18 mouse cellular contexts compared by ENCODE assay signal in the genomic region with DNA sequence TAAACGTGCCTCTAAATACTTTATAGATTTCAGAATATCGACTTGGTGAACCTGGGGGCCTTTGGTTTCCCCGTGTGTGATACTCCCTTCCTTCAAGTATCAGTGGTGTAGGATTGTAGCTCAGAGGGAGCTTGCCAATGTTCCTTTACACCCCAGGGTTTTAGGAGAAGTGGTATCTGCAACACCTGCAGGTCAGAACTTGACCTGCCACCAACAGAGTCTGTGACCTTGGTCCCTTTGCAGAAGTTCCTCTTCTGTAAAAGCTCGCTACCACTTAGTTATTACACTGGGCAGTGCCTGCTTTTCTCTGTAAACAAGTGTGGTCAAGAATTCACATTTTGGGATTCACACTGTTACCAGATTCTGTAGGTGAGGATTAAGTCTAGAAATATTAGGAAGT. TPM values are rescaled to one million over a fixed set of nuclear protein-coding genes. Genes with fewer than 3 reads are reported as not detected.
DNase-seq lines count a peak whose midpoint lies in the region; ATAC-seq and TF ChIP-seq lines count a peak whose summit lies in the region.
"Had no signal": no experiment of that assay in that cellular context is flagged by ENCODE, and none has a peak within 500 bp of the region (broad histone marks: within the 10 kb centered on the region; RNA-seq: fewer than 3 reads in every experiment).

No protein-coding gene starts in this region.

- WGBS in heart, embryonic 15.5 days: 84% methylated on average over 4 of the region's 4 CpGs
- WGBS in lung, postnatal 0 days: 84% methylated on average over 4 of the region's 4 CpGs
- 72% methylated on average over 4 of the region's 4 CpGs for WGBS in liver, embryonic 15.5 days (ENCODE audit: insufficient replicate concordance)
- WGBS in hindbrain, embryonic 13.5 days: 90% methylated on average over 4 of the region's 4 CpGs
- WGBS in midbrain, embryonic 10.5 days: 93% methylated on average over 4 of the region's 4 CpGs

- no peak for TF ChIP-seq CTCF in lung, postnatal 0 days (IDR thresholded peaks at IDR 0.05)

- peaks cover 60% of the 10 kb centered on the region for H3K36me3 ChIP-seq in heart, embryonic 15.5 days
- peaks cover 25% of the 10 kb centered on the region; the same call in 1 of the 2 replicates for H3K36me3 ChIP-seq in lung, postnatal 0 days (ENCODE audit: insufficient read depth, low read length)
- H3K36me3 ChIP-seq in liver, embryonic 15.5 days (replicated peaks): peaks cover 76% of the 10 kb centered on the region
- peaks cover 65% of the 10 kb centered on the region for H3K36me3 ChIP-seq in hindbrain, embryonic 13.5 days
- H3K36me3 ChIP-seq in midbrain, embryonic 10.5 days: peaks cover 91% of the 10 kb centered on the region

- no peak for DNase-seq in heart, adult 8-10 months (ENCODE audit: low spot score)
- DNase-seq in lung, postnatal 0 days (ENCODE audit: low spot score): no peak
- no peak for DNase-seq in lung, adult 18-20 months
- no peak for DNase-seq in spleen, postnatal 4 days (ENCODE audit: low spot score in 2 of 2)
- no peak for DNase-seq in midbrain, embryonic 10.5 days (ENCODE audit: low spot score)
- DNase-seq: adrenal gland, postnatal 10 days; cerebellum, adult 9-11 months; layer of hippocampus, postnatal 36 days; lung, postnatal 14 days; midbrain, embryonic 14.5 days; right cerebral cortex, postnatal 4 days had no signal

- no peak for ATAC-seq in heart, embryonic 15.5 days (replicated peaks; ENCODE audit: insufficient number of reproducible peaks, insufficient read depth, low FRiP score, low read depth)
- no peak for ATAC-seq in lung, postnatal 0 days
- no peak for ATAC-seq in liver, embryonic 15.5 days (ENCODE audit: insufficient read depth)
- ATAC-seq in hindbrain, embryonic 13.5 days (ENCODE audit: low FRiP score): no peak

- H3K4me1 ChIP-seq in heart, embryonic 15.5 days (replicated peaks): peaks cover 38% of the 10 kb centered on the region
- H3K4me1 ChIP-seq in lung, postnatal 0 days (ENCODE audit: insufficient read depth, low read depth, low read length): peaks cover 9% of the 10 kb centered on the region; the same call in 1 of the 2 replicates
- peaks cover 34% of the 10 kb centered on the region for H3K4me1 ChIP-seq in liver, embryonic 15.5 days (replicated peaks)
- H3K4me1 ChIP-seq in hindbrain, embryonic 13.5 days (replicated peaks): no peaks in the 10 kb centered on the region
- H3K4me1 ChIP-seq in midbrain, embryonic 10.5 days: no peaks in the 10 kb centered on the region
- H3K4me1 ChIP-seq: hindbrain, embryonic 12.5 days; neural tube, embryonic 12.5 days had no signal

- no peak overlapping the region for H3K4me2 ChIP-seq in heart, embryonic 15.5 days
- no peak overlapping the region for H3K4me2 ChIP-seq in lung, postnatal 0 days (replicated peaks; ENCODE audit: low read depth, low read length)
- 0 out of 2 replicates have a peak overlapping the region, but pooled peaks have one; percentile 13 for H3K4me2 ChIP-seq in liver, embryonic 15.5 days
- no peak overlapping the region for H3K4me2 ChIP-seq in hindbrain, embryonic 13.5 days
- H3K4me2 ChIP-seq: hindbrain, embryonic 12.5 days; neural tube, embryonic 12.5 days had no signal

- H3K27ac ChIP-seq in heart, embryonic 15.5 days: peak overlapping the region; percentile 74
- H3K27ac ChIP-seq in lung, postnatal 0 days (ENCODE audit: low read length): peak overlapping the region; percentile 81
- peak overlapping the region; percentile 82 for H3K27ac ChIP-seq in liver, embryonic 15.5 days (replicated peaks)
- no peak overlapping the region for H3K27ac ChIP-seq in hindbrain, embryonic 13.5 days
- no peak overlapping the region for H3K27ac ChIP-seq in midbrain, embryonic 10.5 days (replicated peaks)
- H3K27ac ChIP-seq: hindbrain, embryonic 12.5 days; neural tube, embryonic 12.5 days had no signal

- H3K9me3 ChIP-seq in heart, embryonic 15.5 days (replicated peaks): no peaks in the 10 kb centered on the region
- H3K9me3 ChIP-seq in lung, postnatal 0 days (ENCODE audit: low read length): no peaks in the 10 kb centered on the region
- no peaks in the 10 kb centered on the region for H3K9me3 ChIP-seq in liver, embryonic 15.5 days (replicated peaks)
- no peaks in the 10 kb centered on the region for H3K9me3 ChIP-seq in hindbrain, embryonic 13.5 days
- no peaks in the 10 kb centered on the region for H3K9me3 ChIP-seq in midbrain, embryonic 10.5 days (replicated peaks)
- H3K9me3 ChIP-seq: G1E; hindbrain, embryonic 12.5 days; neural tube, embryonic 12.5 days had no signal

- no peak overlapping the region for H3K9ac ChIP-seq in heart, embryonic 15.5 days
- H3K9ac ChIP-seq in lung, postnatal 0 days (replicated peaks; ENCODE audit: low read depth): no peak overlapping the region
- H3K9ac ChIP-seq in liver, embryonic 15.5 days: no peak overlapping the region
- H3K9ac ChIP-seq in hindbrain, embryonic 13.5 days: no peak overlapping the region
- H3K9ac ChIP-seq: hindbrain, embryonic 12.5 days; neural tube, embryonic 12.5 days had no signal

- H3K27me3 ChIP-seq in heart, embryonic 15.5 days: no peaks in the 10 kb centered on the region
- H3K27me3 ChIP-seq in lung, postnatal 0 days (replicated peaks; ENCODE audit: insufficient read depth, low read length): no peaks in the 10 kb centered on the region
- no peaks in the 10 kb centered on the region for H3K27me3 ChIP-seq in liver, embryonic 15.5 days
- no peaks in the 10 kb centered on the region for H3K27me3 ChIP-seq in hindbrain, embryonic 13.5 days
- H3K27me3 ChIP-seq in midbrain, embryonic 10.5 days (ENCODE audit: low read depth, poor library complexity, severe bottlenecking): no peaks in the 10 kb centered on the region
- H3K27me3 ChIP-seq: hindbrain, embryonic 12.5 days; neural tube, embryonic 12.5 days had no signal

- no peak overlapping the region for H3K4me3 ChIP-seq in heart, embryonic 15.5 days
- H3K4me3 ChIP-seq in lung, postnatal 0 days (ENCODE audit: low read depth, low read length): no peak overlapping the region
- no peak overlapping the region for H3K4me3 ChIP-seq in liver, embryonic 15.5 days (replicated peaks)
- H3K4me3 ChIP-seq in hindbrain, embryonic 13.5 days: no peak overlapping the region
- no peak overlapping the region for H3K4me3 ChIP-seq in midbrain, embryonic 10.5 days
- H3K4me3 ChIP-seq: hindbrain, embryonic 12.5 days; neural tube, embryonic 12.5 days had no signal

- TF ChIP-seq EP300 in lung, postnatal 0 days (IDR thresholded peaks at IDR 0.05): no peak

RNA-seq across cellular contexts. Expression of gene Arpc2, which starts 14.2 kb away (rescaled TPM):
- 406 and 413 TPM in 2 replicates for polyA plus RNA-seq in heart, embryonic 15.5 days (2015; fragmentation: Nextera tagmentation; extraction: Ambion mirVana)
- total RNA-seq in heart, adult 8-10 months (2022): 100 to 1,000 TPM; 111 to 149 (median 137) TPM
- polyA plus RNA-seq in lung, postnatal 0 days (2015; fragmentation: Nextera tagmentation; extraction: Ambion mirVana): 465 and 473 TPM in 2 replicates
- polyA plus RNA-seq in liver, embryonic 15.5 days (2015; fragmentation: Nextera tagmentation; extraction: Ambion mirVana): 176 and 191 TPM in 2 replicates
- polyA plus RNA-seq in hindbrain, embryonic 13.5 days (2015; fragmentation: Nextera tagmentation; extraction: Ambion mirVana): 390 and 405 TPM in 2 replicates
- polyA plus RNA-seq in midbrain, embryonic 10.5 days (2016; fragmentation: Nextera tagmentation; extraction: Ambion mirVana): 353 and 368 TPM in 2 replicates

RNA-seq across cellular contexts. Expression of gene Gpbar1, which starts 28.3 kb away (rescaled TPM):
- polyA plus RNA-seq in heart, embryonic 15.5 days (2015; fragmentation: Nextera tagmentation; extraction: Ambion mirVana): 0.13 and 0.34 TPM in 2 replicates
- total RNA-seq in heart, adult 8-10 months (2022): not detected
- polyA plus RNA-seq in lung, postnatal 0 days (2015; fragmentation: Nextera tagmentation; extraction: Ambion mirVana): 0.18 and 0.30 TPM in 2 replicates
- 0.29 and 0.68 TPM in 2 replicates for polyA plus RNA-seq in liver, embryonic 15.5 days (2015; fragmentation: Nextera tagmentation; extraction: Ambion mirVana)
- 0.42 TPM in 1 of 2 replicates, not detected in the other for polyA plus RNA-seq in hindbrain, embryonic 13.5 days (2015; fragmentation: Nextera tagmentation; extraction: Ambion mirVana)
- 0.25 TPM in 2 replicates for polyA plus RNA-seq in midbrain, embryonic 10.5 days (2016; fragmentation: Nextera tagmentation; extraction: Ambion mirVana)
- total RNA-seq: layer of hippocampus, postnatal 36 days had no signal
- polyA plus RNA-seq: C2C12; G1E; neural tube, embryonic 12.5 days had no signal

RNA-seq across cellular contexts. Expression of gene Aamp, which starts 34.4 kb away (rescaled TPM):
- polyA plus RNA-seq in heart, embryonic 15.5 days (2015; fragmentation: Nextera tagmentation; extraction: Ambion mirVana): 168 and 209 TPM in 2 replicates
- 100 to 1,000 TPM in 2 of 4 experiments, 10 to 100 TPM in 2; 95.4 to 107 (median 99.6) TPM for total RNA-seq in heart, adult 8-10 months (2022)
- 213 and 214 TPM in 2 replicates for polyA plus RNA-seq in lung, postnatal 0 days (2015; fragmentation: Nextera tagmentation; extraction: Ambion mirVana)
- polyA plus RNA-seq in liver, embryonic 15.5 days (2015; fragmentation: Nextera tagmentation; extraction: Ambion mirVana): 93.1 and 113 TPM in 2 replicates
- polyA plus RNA-seq in hindbrain, embryonic 13.5 days (2015; fragmentation: Nextera tagmentation; extraction: Ambion mirVana): 199 and 206 TPM in 2 replicates
- 241 and 246 TPM in 2 replicates for polyA plus RNA-seq in midbrain, embryonic 10.5 days (2016; fragmentation: Nextera tagmentation; extraction: Ambion mirVana)

RNA-seq across cellular contexts. Expression of gene Pnkd, which starts 34.6 kb away (rescaled TPM):
- polyA plus RNA-seq in heart, embryonic 15.5 days (2015; fragmentation: Nextera tagmentation; extraction: Ambion mirVana): 276 and 288 TPM in 2 replicates
- 100 to 1,000 TPM; 125 to 142 (median 135) TPM for total RNA-seq in heart, adult 8-10 months (2022)
- polyA plus RNA-seq in lung, postnatal 0 days (2015; fragmentation: Nextera tagmentation; extraction: Ambion mirVana): 88.7 and 91.4 TPM in 2 replicates
- polyA plus RNA-seq in liver, embryonic 15.5 days (2015; fragmentation: Nextera tagmentation; extraction: Ambion mirVana): 32.0 and 34.7 TPM in 2 replicates
- 98.2 and 102 TPM in 2 replicates for polyA plus RNA-seq in hindbrain, embryonic 13.5 days (2015; fragmentation: Nextera tagmentation; extraction: Ambion mirVana)
- polyA plus RNA-seq in midbrain, embryonic 10.5 days (2016; fragmentation: Nextera tagmentation; extraction: Ambion mirVana): 99.5 and 107 TPM in 2 replicates

RNA-seq across cellular contexts. Expression of gene Tmbim1, which starts 55.3 kb away (rescaled TPM):
- polyA plus RNA-seq in heart, embryonic 15.5 days (2015; fragmentation: Nextera tagmentation; extraction: Ambion mirVana): 44.9 and 48.1 TPM in 2 replicates
- total RNA-seq in heart, adult 8-10 months (2022): 10 to 100 TPM; 40.4 to 45.1 (median 44.2) TPM
- polyA plus RNA-seq in lung, postnatal 0 days (2015; fragmentation: Nextera tagmentation; extraction: Ambion mirVana): 148 and 149 TPM in 2 replicates
- 15.4 and 18.7 TPM in 2 replicates for polyA plus RNA-seq in liver, embryonic 15.5 days (2015; fragmentation: Nextera tagmentation; extraction: Ambion mirVana)
- polyA plus RNA-seq in hindbrain, embryonic 13.5 days (2015; fragmentation: Nextera tagmentation; extraction: Ambion mirVana): 7.8 and 8.6 TPM in 2 replicates
- polyA plus RNA-seq in midbrain, embryonic 10.5 days (2016; fragmentation: Nextera tagmentation; extraction: Ambion mirVana): 8.6 TPM in 2 replicates

Comparison
In these comparisons a context has a peak if more than half of its experiments do, and no peak if none do; other contexts are left out.
1. H3K27ac ChIP-seq: peak in heart, embryonic 15.5 days (single experiment), lung, postnatal 0 days (single experiment) and liver, embryonic 15.5 days (single experiment); none in hindbrain, embryonic 13.5 days (single experiment) and midbrain, embryonic 10.5 days (single experiment).